Mouse (Mus musculus) liver, embryonic 15.5 days (tissue): ENCODE results near the gene E2f7. TPM values are rescaled to one million over a fixed set of nuclear protein-coding genes. Genes with fewer than 3 reads are reported as not detected.

Source experiments
- ATAC-seq: fragments of 200-750 bp; cut with Nextera tagmentation; 2 replicates; pipeline ENCODE4 v1.8.0; 2017; ENCODE audit warnings: moderate number of reproducible peaks, mild to moderate bottlenecking, moderate library complexity; ENCODE audit not compliant: insufficient read depth
- H3K27ac ChIP-seq: fragments of 300-500 bp; sonication (generic); replicated peaks from 2 replicates; pipeline ENCODE4 v1.5.1; 2015; ENCODE audit warnings: mild to moderate bottlenecking, inconsistent platforms
- H3K27me3 ChIP-seq: fragments of 300-500 bp; sonication (generic); 2 replicates; pipeline ENCODE4 v1.6.1; 2015; ENCODE audit warnings: mild to moderate bottlenecking, inconsistent platforms
- H3K36me3 ChIP-seq: fragments of 300-500 bp; sonication (generic); replicated peaks from 2 replicates; pipeline ENCODE4 v1.6.1; 2015; ENCODE audit warnings: moderate library complexity, mild to moderate bottlenecking, inconsistent platforms
- H3K4me1 ChIP-seq: fragments of 300-500 bp; sonication (generic); replicated peaks from 2 replicates; pipeline ENCODE4 v1.6.1; 2015; ENCODE audit warnings: inconsistent platforms
- H3K4me2 ChIP-seq: fragments of 300-500 bp; sonication (generic); 2 replicates; pipeline ENCODE4 v1.6.1; 2015; ENCODE audit warnings: moderate library complexity, mild to moderate bottlenecking, inconsistent platforms
- H3K4me3 ChIP-seq: fragments of 300-500 bp; sonication (generic); replicated peaks from 2 replicates; pipeline ENCODE4 v1.5.1; 2015; ENCODE audit warnings: mild to moderate bottlenecking, inconsistent platforms
- H3K9ac ChIP-seq: fragments of 300-500 bp; sonication (generic); 2 replicates; pipeline ENCODE4 v1.6.1; 2015; ENCODE audit warnings: moderate library complexity, mild to moderate bottlenecking, inconsistent platforms
- H3K9me3 ChIP-seq: fragments of 300-500 bp; sonication (generic); replicated peaks from 2 replicates; pipeline ENCODE4 v1.6.1; 2016; ENCODE audit warnings: inconsistent platforms
- WGBS: fragments of 180-500 bp; shearing (Covaris S2); methylation state at CpG from one replicate; pipeline ENCODE4 v1.1.7; 2015; ENCODE audit warnings: mixed read lengths; ENCODE audit not compliant: insufficient replicate concordance; 5-methylcytosine and 5-hydroxymethylcytosine counted together
- polyA plus RNA-seq: library from polyadenylated mRNA; unstranded; fragments of >200 nt; fragmentation: Nextera tagmentation; extraction: Ambion mirVana; gene quantifications from 2 replicates; pipeline ENCODE4 v1.2.1, GENCODE M21; 2015

E2f7 gene
- polyA plus RNA-seq: 8.3 and 9.4 TPM in 2 replicates

GRCm38 (mm10) chr10:110744686-110745639, at the start of gene E2f7:
Gene E2f7 (plus strand): TSS chr10:110745439.
- Histone ChIP-seq H3K4me1 (peaks cover 24% of the 10 kb centered on the region), H3K36me3 (peaks cover 31% of the 10 kb centered on the region), H3K27me3 (peaks cover 27% of the 10 kb centered on the region), H3K27ac (peak within 1 kb of the TSS; percentile 77), H3K9ac (peak within 1 kb of the TSS; percentile 88), H3K9me3 (no peaks in the 10 kb centered on the region), H3K4me2 (peak within 1 kb of the TSS; percentile 99), H3K4me3 (peak within 1 kb of the TSS; percentile 93)
- peak; percentile 99 for ATAC-seq
- WGBS: under 1% methylated on average over 98 of the region's 98 CpGs

- Histone ChIP-seq H3K4me3 (no peak overlapping the region), H3K36me3 (no peaks in the 10 kb centered on the region), H3K27me3 (no peaks in the 10 kb centered on the region), H3K9ac (no peak overlapping the region), H3K9me3 (no peaks in the 10 kb centered on the region), H3K27ac (no peak overlapping the region), H3K4me2 (no peak overlapping the region), H3K4me1 (no peaks in the 10 kb centered on the region)
- no peak for ATAC-seq
- WGBS: 40% methylated on average over 1 of the region's 1 CpGs
These were observed 44.0 kb upstream of the E2f7 start for GRCm38 (mm10) chr10:110701276-110701675.

GRCm38 (mm10) chr10:110705672-110706071, 39.6 kb upstream of the E2f7 start:
- WGBS: 45% methylated on average over 9 of the region's 9 CpGs
- Histone ChIP-seq H3K9me3 (no peaks in the 10 kb centered on the region), H3K27me3 (no peaks in the 10 kb centered on the region), H3K4me2 (no peak overlapping the region), H3K36me3 (no peaks in the 10 kb centered on the region), H3K4me3 (no peak overlapping the region), H3K4me1 (no peaks in the 10 kb centered on the region), H3K27ac (no peak overlapping the region), H3K9ac (no peak overlapping the region)
- no peak for ATAC-seq

GRCm38 (mm10) chr10:110707390-110708113, 37.7 kb upstream of the E2f7 start:
- Histone ChIP-seq H3K4me3 (no peak overlapping the region), H3K4me1 (no peaks in the 10 kb centered on the region), H3K27me3 (no peaks in the 10 kb centered on the region), H3K27ac (peak overlapping the region; percentile 45; the same call in 1 of the 2 replicates), H3K36me3 (no peaks in the 10 kb centered on the region), H3K9me3 (no peaks in the 10 kb centered on the region), H3K9ac (no peak overlapping the region), H3K4me2 (peak overlapping the region; percentile 5; the same call in 1 of the 2 replicates)
- peak; percentile 81 for ATAC-seq
- WGBS: 46% methylated on average over 16 of the region's 16 CpGs

- 66% methylated on average over 10 of the region's 10 CpGs for WGBS
- H3K36me3 ChIP-seq: no peaks in the 10 kb centered on the region
- no peaks in the 10 kb centered on the region for H3K4me1 ChIP-seq
- no peak overlapping the region for H3K4me3 ChIP-seq
- H3K27ac ChIP-seq: no peak overlapping the region
- H3K4me2 ChIP-seq: no peak overlapping the region
- no peak overlapping the region for H3K9ac ChIP-seq
- no peaks in the 10 kb centered on the region for H3K27me3 ChIP-seq
- no peaks in the 10 kb centered on the region for H3K9me3 ChIP-seq
- ATAC-seq: no peak
These were observed 28.4 kb upstream of the E2f7 start for GRCm38 (mm10) chr10:110716887-110717286.

GRCm38 (mm10) chr10:110726431-110726830, 18.8 kb upstream of the E2f7 start:
- H3K4me2 ChIP-seq: no peak overlapping the region
- no peak overlapping the region for H3K4me3 ChIP-seq
- H3K27ac ChIP-seq: no peak overlapping the region
- H3K9ac ChIP-seq: no peak overlapping the region
- no peaks in the 10 kb centered on the region for H3K4me1 ChIP-seq
- no peaks in the 10 kb centered on the region for H3K9me3 ChIP-seq
- ATAC-seq: no peak
- H3K36me3 ChIP-seq: no peaks in the 10 kb centered on the region
- no peaks in the 10 kb centered on the region for H3K27me3 ChIP-seq
- 72% methylated on average over 15 of the region's 15 CpGs for WGBS

- H3K9ac ChIP-seq: no peak overlapping the region
- H3K4me3 ChIP-seq: no peak overlapping the region
- H3K4me1 ChIP-seq: no peaks in the 10 kb centered on the region
- H3K4me2 ChIP-seq: no peak overlapping the region
- 47% methylated on average over 4 of the region's 4 CpGs for WGBS
- no peaks in the 10 kb centered on the region for H3K9me3 ChIP-seq
- no peaks in the 10 kb centered on the region for H3K36me3 ChIP-seq
- no peak for ATAC-seq
- H3K27ac ChIP-seq: no peak overlapping the region
- H3K27me3 ChIP-seq: no peaks in the 10 kb centered on the region
These were observed 17.4 kb upstream of the E2f7 start for GRCm38 (mm10) chr10:110727816-110728215.

- Histone ChIP-seq H3K4me1 (no peaks in the 10 kb centered on the region), H3K27ac (no peak overlapping the region), H3K27me3 (no peaks in the 10 kb centered on the region; the same call in 1 of the 2 replicates), H3K4me2 (no peak overlapping the region), H3K9ac (no peak overlapping the region), H3K4me3 (no peak overlapping the region), H3K36me3 (no peaks in the 10 kb centered on the region), H3K9me3 (no peaks in the 10 kb centered on the region)
- 12% methylated on average over 6 of the region's 6 CpGs for WGBS
- no peak; the same call in 1 of the 2 replicates for ATAC-seq
These were observed 11.9 kb upstream of the E2f7 start for GRCm38 (mm10) chr10:110733343-110733742.

GRCm38 (mm10) chr10:110743701-110744100, 1.5 kb upstream of the E2f7 start:
- Histone ChIP-seq H3K27ac (no peak overlapping the region), H3K36me3 (peaks cover 18% of the 10 kb centered on the region), H3K9ac (no peak overlapping the region), H3K4me2 (no peak overlapping the region), H3K4me1 (peaks cover 24% of the 10 kb centered on the region), H3K27me3 (peaks cover 27% of the 10 kb centered on the region), H3K9me3 (no peaks in the 10 kb centered on the region), H3K4me3 (no peak overlapping the region)
- WGBS: 77% methylated on average over 6 of the region's 6 CpGs
- ATAC-seq: no peak

- Histone ChIP-seq H3K4me2 (peak overlapping the region; percentile 99; the same call in 1 of the 2 replicates), H3K9ac (no peak overlapping the region), H3K27me3 (peaks cover 27% of the 10 kb centered on the region), H3K4me1 (peaks cover 24% of the 10 kb centered on the region), H3K4me3 (peak overlapping the region; percentile 93; the same call in 1 of the 2 replicates), H3K27ac (no peak overlapping the region), H3K36me3 (peaks cover 22% of the 10 kb centered on the region), H3K9me3 (no peaks in the 10 kb centered on the region)
- WGBS: 72% methylated on average over 12 of the region's 12 CpGs
- no peak for ATAC-seq
These were observed 1.1 kb upstream of the E2f7 start for GRCm38 (mm10) chr10:110744120-110744519.

- H3K36me3 ChIP-seq: peaks cover 34% of the 10 kb centered on the region
- WGBS: under 1% methylated on average over 23 of the region's 23 CpGs
- H3K4me3 ChIP-seq: peak overlapping the region; percentile 93
- H3K4me2 ChIP-seq: peak overlapping the region; percentile 99
- peaks cover 27% of the 10 kb centered on the region for H3K27me3 ChIP-seq
- no peaks in the 10 kb centered on the region for H3K9me3 ChIP-seq
- peak; percentile 45 for ATAC-seq
- peak overlapping the region; percentile 88 for H3K9ac ChIP-seq
- peaks cover 24% of the 10 kb centered on the region for H3K4me1 ChIP-seq
- H3K27ac ChIP-seq: peak overlapping the region; percentile 77
These were observed 397 bp downstream of the E2f7 start for GRCm38 (mm10) chr10:110745640-110746032.
